Mouse (Mus musculus) left cerebral cortex, postnatal 25 days (tissue): ENCODE measurements around the gene Olfr374. TPM values are rescaled to one million over a fixed set of nuclear protein-coding genes. Genes with fewer than 3 reads are reported as not detected.

ENCODE experiments used
- DNase-seq, 2 experiments: peaks; one replicate each; pipeline ENCODE4 v3.0.0; 2022; ENCODE audit warnings: low spot score in 2 of 2, mixed read lengths in 1 of 2
- intact Hi-C: fragments of 180-260 bp; cut with DNase I; formaldehyde crosslinking; loops from one replicate; pipeline ENCODE4 v1.15.1; 2025
- total RNA-seq, 2 experiments: library from RNA; stranded (reverse); gene quantifications; 2 replicates each; pipeline ENCODE4 v1.2.3; 2021

The Olfr374 gene
- total RNA-seq, 2 experiments from 2014 or later, result not detected

- intact Hi-C loops, result no loop called here
- DNase-seq, result no peak
Measured at GRCm38 (mm10) chr8:72162821-72163220, 56.0 kb downstream of the Olfr374 start.

Other genes starting within 250 kb of the Olfr374 start
- 10 to 100 TPM; 10.7 to 12.4 TPM for gene Zfp709, start 225.0 kb upstream of the Olfr374 start, total RNA-seq
- gene Zfp882, start 198.4 kb upstream of the Olfr374 start, total RNA-seq, result 10 to 100 TPM; 11.4 to 12.2 TPM
- gene Zfp617, start 198.4 kb upstream of the Olfr374 start, total RNA-seq, result 10 to 100 TPM; 30.6 to 31.2 TPM
- 10 to 100 TPM; 13.5 to 14.2 TPM for gene Zfp961, start 156.0 kb upstream of the Olfr374 start, total RNA-seq
- not detected for gene Cyp4f18, start 97.4 kb upstream of the Olfr374 start, total RNA-seq
- not detected for gene Olfr372, start 65.8 kb upstream of the Olfr374 start, total RNA-seq
- gene Olfr373, start 23.9 kb upstream of the Olfr374 start, total RNA-seq, result not detected
- 10 to 100 TPM; 30.2 to 30.9 TPM for gene Tpm4, start 27.9 kb downstream of the Olfr374 start, total RNA-seq
- 10 to 100 TPM; 40.9 to 41.9 TPM for gene Rab8a, start 54.2 kb downstream of the Olfr374 start, total RNA-seq
- not detected for gene Hsh2d, start 82.6 kb downstream of the Olfr374 start, total RNA-seq
- gene Cib3, start 105.8 kb downstream of the Olfr374 start, total RNA-seq, result under 1 TPM in 1 of 2 experiments, not detected in 1; 0.53 TPM
- not detected for gene Gm11034, start 106.6 kb downstream of the Olfr374 start, total RNA-seq
- gene Fam32a, start 112.7 kb downstream of the Olfr374 start, total RNA-seq, result 10 to 100 TPM; 54.4 to 54.8 TPM
- gene Ap1m1, start 133.0 kb downstream of the Olfr374 start, total RNA-seq, result 10 to 100 TPM; 84.5 to 91.3 TPM
- 1 to 10 TPM; 6.1 to 7.0 TPM for gene Gm10282, start 198.2 kb downstream of the Olfr374 start, total RNA-seq
- gene Klf2, start 212.0 kb downstream of the Olfr374 start, total RNA-seq, result 10 to 100 TPM; 13.6 to 18.2 TPM